Mouse (Mus musculus) naive thymus-derived CD4-positive, alpha-beta T cell, adult 5 months (primary cell): Measurements from ENCODE around the gene Cln3. TPM values are rescaled to one million over a fixed set of nuclear protein-coding genes. Genes with fewer than 3 reads are reported as not detected.

Experiments used
- polyA plus RNA-seq: library from polyadenylated mRNA; unstranded; fragments of 100-300 nt; shearing (Covaris generic); gene quantifications from one replicate; pipeline ENCODE4 v1.2.1, GENCODE M21; 2017

Gene Cln3
- 54.1 TPM for polyA plus RNA-seq

GRCm38 (mm10) chr7:126585717-126586116 is at the start of gene Cln3:
Cln3 (minus strand) TSS chr7:126585817.

DNA sequence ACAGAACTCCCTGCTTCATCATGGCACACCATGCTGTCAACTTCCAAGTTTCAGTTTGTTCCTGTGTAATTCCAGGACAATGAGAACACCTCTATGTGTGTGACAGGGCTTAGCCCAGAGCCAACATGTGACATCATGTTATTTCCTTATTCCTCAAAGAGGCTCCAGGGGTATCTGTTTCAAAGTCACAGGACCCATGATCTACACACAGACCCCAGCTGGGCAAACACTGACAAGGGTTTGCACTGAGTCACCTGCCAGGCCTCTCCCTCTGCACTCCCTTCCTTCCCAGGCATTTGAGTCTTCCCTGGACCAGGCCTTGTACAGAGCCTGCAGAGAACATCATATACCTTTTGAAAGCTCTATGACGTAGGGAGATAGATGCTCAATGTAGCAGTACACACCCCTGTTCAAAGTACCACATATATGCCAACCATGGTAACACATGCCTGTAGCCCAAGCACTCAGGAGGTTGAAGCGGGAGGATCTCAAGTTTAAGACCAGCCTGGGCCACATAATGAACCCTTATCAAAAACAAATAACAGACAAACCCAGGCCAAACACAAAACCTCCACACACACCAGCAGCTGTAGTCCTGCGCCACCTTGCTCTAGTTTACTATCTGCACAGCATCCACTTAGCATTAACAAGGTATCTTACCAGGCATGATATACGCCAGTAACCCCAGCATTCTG is 45.4 kb upstream of the Cln3 start, which contains the start of gene Nupr1:
Gene Nupr1, minus strand, starts transcription at position 38 of the 695 bp plus-strand sequence.

GRCm38 (mm10) chr7:126594862-126595561 is 9.4 kb upstream of the Cln3 start, which contains the start of gene Il27:
Il27 (minus strand) TSS chr7:126594941.

DNA sequence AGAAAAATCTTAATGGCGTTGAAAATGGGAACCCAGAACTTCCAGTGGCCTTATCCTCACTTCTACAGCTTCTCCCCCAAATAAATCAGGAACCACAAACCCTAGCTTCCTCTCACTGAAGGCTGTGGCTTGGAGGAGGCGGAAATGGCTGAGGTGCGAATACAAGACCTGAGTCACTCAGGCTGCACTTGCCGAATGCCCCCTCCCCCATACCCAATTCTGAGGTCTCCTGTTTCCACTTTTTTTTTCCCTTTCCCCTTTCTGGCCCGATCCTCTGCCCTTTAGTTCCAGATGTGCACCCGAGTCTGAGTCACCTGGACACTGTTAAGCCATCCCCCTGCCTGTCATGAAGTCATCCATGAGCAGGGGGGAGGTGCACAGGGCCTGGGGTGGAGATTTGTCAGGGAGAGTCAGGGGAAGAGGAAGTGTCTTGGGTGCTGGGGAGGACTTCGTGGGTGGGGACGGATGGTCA is 1.1 kb downstream of the Cln3 start, which contains the start of gene Apobr:
Gene Apobr, plus strand, starts transcription at position 437 of the 472 bp plus-strand sequence.

DNA sequence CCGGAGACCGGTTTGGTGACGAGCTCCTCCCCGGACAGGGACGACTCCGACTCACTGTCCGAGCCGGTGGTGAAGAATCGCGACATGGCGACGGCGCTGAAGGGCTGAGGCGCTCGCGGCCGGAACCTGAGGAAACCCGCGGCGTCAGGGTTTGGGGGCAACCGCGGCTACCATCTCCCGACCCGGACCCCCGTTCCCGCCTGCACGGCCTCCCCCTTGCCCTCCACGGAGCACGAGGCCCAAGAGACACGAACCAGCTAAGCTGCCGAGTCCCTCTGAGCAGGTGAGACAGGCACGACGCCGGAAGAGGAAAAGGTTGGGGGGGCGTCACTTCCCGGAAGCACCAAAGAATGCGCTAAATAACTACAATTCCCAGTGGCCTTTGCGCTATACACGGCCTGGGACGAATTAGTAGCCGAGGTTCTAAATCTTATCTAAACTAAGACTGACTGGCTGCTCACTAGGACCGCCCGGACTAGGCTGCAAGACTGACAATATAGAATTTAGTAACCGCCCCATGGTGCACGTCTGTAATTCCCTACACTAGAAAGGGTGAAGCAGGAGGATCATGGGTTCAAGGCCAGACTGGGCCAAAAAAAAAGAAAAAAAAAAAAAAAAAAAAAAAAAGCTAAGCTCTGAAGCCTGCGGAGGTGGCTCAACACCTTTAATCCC is 19.4 kb downstream of the Cln3 start, which contains the start of gene Eif3c:
Gene Eif3c, minus strand, starts transcription at position 318 of the 672 bp plus-strand sequence.

Other genes starting within 250 kb of the Cln3 start
- gene Lat, start 216.2 kb downstream of the Cln3 start, polyA plus RNA-seq: 696 TPM
- gene Spns1, start 208.4 kb downstream of the Cln3 start, polyA plus RNA-seq: 56.7 TPM
- 7.3 TPM for gene Nfatc2ip, start 189.1 kb downstream of the Cln3 start, polyA plus RNA-seq
- not detected for gene Cd19, start 170.9 kb downstream of the Cln3 start, polyA plus RNA-seq
- 35.8 TPM for gene Rabep2, start 157.1 kb downstream of the Cln3 start, polyA plus RNA-seq
- gene Atp2a1, start 122.7 kb downstream of the Cln3 start, polyA plus RNA-seq: 0.47 TPM
- 28.4 TPM for gene Sh2b1, start 110.4 kb downstream of the Cln3 start, polyA plus RNA-seq
- 50.0 TPM for gene Tufm, start 98.5 kb downstream of the Cln3 start, polyA plus RNA-seq
- gene Atxn2l, start 82.4 kb downstream of the Cln3 start, polyA plus RNA-seq: 109 TPM
- gene Eif3c, start 19.4 kb downstream of the Cln3 start, polyA plus RNA-seq: 166 TPM
- gene Apobr, start 875 bp downstream of the Cln3 start, polyA plus RNA-seq: 1.1 TPM
- gene Il27, start 9.1 kb upstream of the Cln3 start, polyA plus RNA-seq: not detected
- not detected for gene Nupr1, start 45.0 kb upstream of the Cln3 start, polyA plus RNA-seq
- gene Sgf29, start 63.5 kb upstream of the Cln3 start, polyA plus RNA-seq: 89.1 TPM
- 0.36 TPM for gene Sult1a1, start 90.6 kb upstream of the Cln3 start, polyA plus RNA-seq
- gene Bola2, start 109.6 kb upstream of the Cln3 start, polyA plus RNA-seq: 80.9 TPM
- 3.5 TPM for gene Slx1b, start 110.0 kb upstream of the Cln3 start, polyA plus RNA-seq
- gene Coro1a, start 122.0 kb upstream of the Cln3 start, polyA plus RNA-seq: 2,123 TPM
- 20.2 TPM for gene Mapk3, start 173.8 kb upstream of the Cln3 start, polyA plus RNA-seq
- 0.81 TPM for gene Gdpd3, start 180.5 kb upstream of the Cln3 start, polyA plus RNA-seq
- 416 TPM for gene Ypel3, start 191.1 kb upstream of the Cln3 start, polyA plus RNA-seq
- gene Tbx6, start 195.7 kb upstream of the Cln3 start, polyA plus RNA-seq: 5.2 TPM
- 341 TPM for gene Ppp4c, start 206.7 kb upstream of the Cln3 start, polyA plus RNA-seq
- gene Fam57b, start 211.9 kb upstream of the Cln3 start, polyA plus RNA-seq: not detected
- gene 4930451I11Rik, start 245.8 kb upstream of the Cln3 start, polyA plus RNA-seq: not detected